Mouse (Mus musculus): Measurements from ENCODE around the gene Olfr508. TPM values are rescaled to one million over a fixed set of nuclear protein-coding genes. Genes with fewer than 3 reads are reported as not detected.
"Not testable (repeated sequence)": the region's sequence is repeated elsewhere in the genome, so short reads cannot be mapped to it uniquely, and the experiment has no call there.

Gene Olfr508
- polyA plus RNA-seq (2015; fragmentation: Nextera tagmentation; extraction: Ambion mirVana): not detected in 2 replicates

GRCm38 (mm10) chr7:108629694-108630093, at the start of gene Olfr508:
Gene Olfr508, plus strand, starts transcription at chr7:108629994.
- Histone ChIP-seq H3K4me1 (replicated peaks) (no peaks in the 10 kb centered on the region), H3K27ac (replicated peaks) (no peak within 1 kb of the TSS), H3K4me3 (replicated peaks) (no peak within 1 kb of the TSS), H3K9ac (no peak within 1 kb of the TSS), H3K27me3 (no peaks in the 10 kb centered on the region), H3K4me2 (no peak within 1 kb of the TSS), H3K9me3 (replicated peaks) (no peaks in the 10 kb centered on the region), H3K36me3 (replicated peaks) (no peaks in the 10 kb centered on the region)
- no peak for ATAC-seq (ENCODE audit: insufficient read depth)
- 66% methylated on average over 3 of the region's 3 CpGs for WGBS (ENCODE audit: insufficient replicate concordance)

GRCm38 (mm10) chr7:108589797-108590196, 40.0 kb upstream of the Olfr508 start:
- H3K4me1 ChIP-seq (replicated peaks): no peaks in the 10 kb centered on the region
- no peaks in the 10 kb centered on the region for H3K27me3 ChIP-seq
- 74% methylated on average over 1 of the region's 1 CpGs for WGBS (ENCODE audit: insufficient replicate concordance)
- no peaks in the 10 kb centered on the region for H3K9me3 ChIP-seq (replicated peaks)
- no peak overlapping the region for H3K27ac ChIP-seq (replicated peaks)
- H3K4me3 ChIP-seq (replicated peaks): no peak overlapping the region
- no peak overlapping the region for H3K9ac ChIP-seq
- ATAC-seq (ENCODE audit: insufficient read depth): no peak
- no peaks in the 10 kb centered on the region for H3K36me3 ChIP-seq (replicated peaks)
- H3K4me2 ChIP-seq: no peak overlapping the region

GRCm38 (mm10) chr7:108601916-108602315, 27.9 kb upstream of the Olfr508 start:
- not testable (repeated sequence) for H3K4me3 ChIP-seq (replicated peaks); H3K27ac ChIP-seq (replicated peaks); H3K9ac ChIP-seq; H3K9me3 ChIP-seq (replicated peaks); ATAC-seq (ENCODE audit: insufficient read depth); H3K4me2 ChIP-seq; H3K4me1 ChIP-seq (replicated peaks); H3K27me3 ChIP-seq; H3K36me3 ChIP-seq (replicated peaks)
- WGBS (ENCODE audit: insufficient replicate concordance): 53% methylated on average over 3 of the region's 3 CpGs

- Histone ChIP-seq H3K9me3 (replicated peaks) (0 out of 2 replicates have a peak, but pooled peaks cover 2% of the 10 kb centered on the region), H3K9ac (no peak within 1 kb of the TSS), H3K36me3 (replicated peaks) (no peaks in the 10 kb centered on the region), H3K27ac (replicated peaks) (no peak within 1 kb of the TSS), H3K4me3 (replicated peaks) (no peak within 1 kb of the TSS), H3K4me1 (replicated peaks) (no peaks in the 10 kb centered on the region), H3K4me2 (no peak within 1 kb of the TSS), H3K27me3 (no peaks in the 10 kb centered on the region)
- no peak for ATAC-seq (ENCODE audit: insufficient read depth)
Observed at GRCm38 (mm10) chr7:108610487-108610886, 19.3 kb upstream of the Olfr508 start, which contains the start of gene Olfr506. Gene Olfr506, plus strand, starts transcription at chr7:108610787.

- ATAC-seq (ENCODE audit: insufficient read depth): no peak
- Histone ChIP-seq H3K36me3 (replicated peaks) (no peaks in the 10 kb centered on the region), H3K9me3 (replicated peaks) (no peaks in the 10 kb centered on the region), H3K4me2 (no peak overlapping the region), H3K4me1 (replicated peaks) (no peaks in the 10 kb centered on the region), H3K27ac (replicated peaks) (no peak overlapping the region), H3K9ac (no peak overlapping the region), H3K27me3 (no peaks in the 10 kb centered on the region), H3K4me3 (replicated peaks) (no peak overlapping the region)
- 50% methylated on average over 2 of the region's 2 CpGs for WGBS (ENCODE audit: insufficient replicate concordance)
Observed at GRCm38 (mm10) chr7:108614110-108614509, 15.7 kb upstream of the Olfr508 start.

GRCm38 (mm10) chr7:108616781-108617180, 13.0 kb upstream of the Olfr508 start:
- H3K36me3 ChIP-seq (replicated peaks); H3K4me2 ChIP-seq; ATAC-seq (ENCODE audit: insufficient read depth); H3K4me3 ChIP-seq (replicated peaks); H3K4me1 ChIP-seq (replicated peaks); H3K9me3 ChIP-seq (replicated peaks); H3K27me3 ChIP-seq; H3K9ac ChIP-seq; H3K27ac ChIP-seq (replicated peaks): not testable (repeated sequence)
- 48% methylated on average over 3 of the region's 3 CpGs for WGBS (ENCODE audit: insufficient replicate concordance)

- H3K27me3 ChIP-seq: no peaks in the 10 kb centered on the region
- H3K9me3 ChIP-seq (replicated peaks): no peaks in the 10 kb centered on the region
- H3K4me3 ChIP-seq (replicated peaks): no peak within 1 kb of the TSS
- no peaks in the 10 kb centered on the region for H3K36me3 ChIP-seq (replicated peaks)
- H3K4me2 ChIP-seq: no peak within 1 kb of the TSS
- H3K27ac ChIP-seq (replicated peaks): no peak within 1 kb of the TSS
- WGBS (ENCODE audit: insufficient replicate concordance): 41% methylated on average over 2 of the region's 2 CpGs
- ATAC-seq (ENCODE audit: insufficient read depth): no peak
- no peaks in the 10 kb centered on the region for H3K4me1 ChIP-seq (replicated peaks)
- no peak within 1 kb of the TSS for H3K9ac ChIP-seq
Observed at GRCm38 (mm10) chr7:108621514-108621913, 8.3 kb upstream of the Olfr508 start, which contains the start of gene Olfr507. Gene Olfr507, plus strand, starts transcription at chr7:108621814.

GRCm38 (mm10) chr7:108651806-108652205, 22.0 kb downstream of the Olfr508 start, which contains the start of gene Olfr509:
Gene Olfr509, minus strand, starts transcription at chr7:108651906.
- no peak within 1 kb of the TSS for H3K4me3 ChIP-seq (replicated peaks)
- H3K4me2 ChIP-seq: no peak within 1 kb of the TSS
- ATAC-seq (ENCODE audit: insufficient read depth): no peak

GRCm38 (mm10) chr7:108662419-108662818, 32.6 kb downstream of the Olfr508 start:
- WGBS (ENCODE audit: insufficient replicate concordance): 55% methylated on average over 3 of the region's 3 CpGs
- H3K9me3 ChIP-seq (replicated peaks): no peaks in the 10 kb centered on the region
- no peak overlapping the region for H3K27ac ChIP-seq (replicated peaks)
- no peak overlapping the region for H3K4me2 ChIP-seq
- H3K4me3 ChIP-seq (replicated peaks): no peak overlapping the region
- H3K27me3 ChIP-seq: no peaks in the 10 kb centered on the region
- no peak for ATAC-seq (ENCODE audit: insufficient read depth)
- H3K36me3 ChIP-seq (replicated peaks): no peaks in the 10 kb centered on the region
- no peaks in the 10 kb centered on the region for H3K4me1 ChIP-seq (replicated peaks)
- no peak overlapping the region for H3K9ac ChIP-seq

More at GRCm38 (mm10) chr7:108651806-108652205, 22.0 kb downstream of the Olfr508 start, which contains the start of gene Olfr509:
- H3K36me3 ChIP-seq (replicated peaks): no peaks in the 10 kb centered on the region
- no peaks in the 10 kb centered on the region for H3K27me3 ChIP-seq
- no peaks in the 10 kb centered on the region for H3K4me1 ChIP-seq (replicated peaks)
- H3K27ac ChIP-seq (replicated peaks): no peak within 1 kb of the TSS
- no peak within 1 kb of the TSS for H3K9ac ChIP-seq
- no peaks in the 10 kb centered on the region for H3K9me3 ChIP-seq (replicated peaks)

- WGBS (ENCODE audit: insufficient replicate concordance): 69% methylated on average over 1 of the region's 1 CpGs
- Histone ChIP-seq H3K4me1 (replicated peaks) (no peaks in the 10 kb centered on the region), H3K36me3 (replicated peaks) (no peaks in the 10 kb centered on the region), H3K4me3 (replicated peaks) (no peak within 1 kb of the TSS), H3K27me3 (no peaks in the 10 kb centered on the region), H3K27ac (replicated peaks) (no peak within 1 kb of the TSS), H3K9me3 (replicated peaks) (no peaks in the 10 kb centered on the region), H3K4me2 (no peak within 1 kb of the TSS), H3K9ac (no peak within 1 kb of the TSS)
- ATAC-seq (ENCODE audit: insufficient read depth): no peak
Observed at GRCm38 (mm10) chr7:108666118-108666517, 36.3 kb downstream of the Olfr508 start, which contains the start of gene Olfr510. Gene Olfr510, plus strand, starts transcription at chr7:108666418.

GRCm38 (mm10) chr7:108671058-108671457, 41.3 kb downstream of the Olfr508 start:
- Histone ChIP-seq H3K27ac (replicated peaks) (no peak overlapping the region), H3K9ac (no peak overlapping the region), H3K4me1 (replicated peaks) (no peaks in the 10 kb centered on the region), H3K4me2 (no peak overlapping the region), H3K9me3 (replicated peaks) (no peaks in the 10 kb centered on the region), H3K4me3 (replicated peaks) (no peak overlapping the region), H3K27me3 (no peaks in the 10 kb centered on the region), H3K36me3 (replicated peaks) (no peaks in the 10 kb centered on the region)
- 41% methylated on average over 1 of the region's 1 CpGs for WGBS (ENCODE audit: insufficient replicate concordance)
- ATAC-seq (ENCODE audit: insufficient read depth): no peak

GRCm38 (mm10) chr7:108678886-108679285, 49.1 kb downstream of the Olfr508 start:
- Histone ChIP-seq H3K36me3 (replicated peaks) (no peaks in the 10 kb centered on the region), H3K9ac (no peak overlapping the region), H3K4me2 (no peak overlapping the region), H3K27me3 (no peaks in the 10 kb centered on the region), H3K9me3 (replicated peaks) (no peaks in the 10 kb centered on the region), H3K4me1 (replicated peaks) (no peaks in the 10 kb centered on the region), H3K27ac (replicated peaks) (no peak overlapping the region), H3K4me3 (replicated peaks) (no peak overlapping the region)
- no peak for ATAC-seq (ENCODE audit: insufficient read depth)
- 59% methylated on average over 4 of the region's 4 CpGs for WGBS (ENCODE audit: insufficient replicate concordance)
